Mouse (Mus musculus): ENCODE measurements around the gene Slc6a17. TPM values are rescaled to one million over a fixed set of nuclear protein-coding genes. Genes with fewer than 3 reads are reported as not detected.

The Slc6a17 gene
- polyA plus RNA-seq, 1 experiment from 2014 or later, result 4.7 TPM

DNA sequence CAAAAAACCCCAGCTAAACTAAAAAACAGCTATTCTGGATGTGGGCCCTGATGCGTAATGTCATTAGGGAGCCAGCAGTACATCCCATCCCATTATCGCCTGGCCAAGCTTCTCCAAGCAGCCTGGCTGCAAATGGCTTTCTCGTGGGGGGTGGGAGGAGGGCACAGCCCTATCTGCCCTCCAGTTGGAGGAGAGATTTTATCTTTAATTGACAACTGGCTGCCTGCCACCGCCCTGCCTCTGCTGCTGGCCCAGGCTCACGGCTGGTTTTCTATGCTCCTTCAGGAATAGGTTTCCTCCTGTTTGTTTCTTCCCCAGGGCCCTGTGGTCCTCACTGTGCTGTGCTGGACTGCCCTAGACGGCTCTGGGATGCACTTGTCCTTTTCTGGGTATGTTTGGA is 81.4 kb downstream of the Slc6a17 start:
- no peaks in the 10 kb centered on the region for H3K27me3 ChIP-seq
- ATAC-seq (replicated peaks; ENCODE audit: insufficient number of reproducible peaks, insufficient read depth, low FRiP score, low read depth), result no peak
- no peaks in the 10 kb centered on the region for H3K9me3 ChIP-seq (replicated peaks)
- H3K4me1 ChIP-seq (replicated peaks), result no peaks in the 10 kb centered on the region
- H3K9ac ChIP-seq, result no peak overlapping the region
- H3K4me2 ChIP-seq, result no peak overlapping the region
- H3K27ac ChIP-seq, result no peak overlapping the region
- H3K4me3 ChIP-seq, result no peak overlapping the region
- H3K36me3 ChIP-seq, result no peaks in the 10 kb centered on the region
- WGBS, result 41% methylated on average over 6 of the region's 6 CpGs

DNA sequence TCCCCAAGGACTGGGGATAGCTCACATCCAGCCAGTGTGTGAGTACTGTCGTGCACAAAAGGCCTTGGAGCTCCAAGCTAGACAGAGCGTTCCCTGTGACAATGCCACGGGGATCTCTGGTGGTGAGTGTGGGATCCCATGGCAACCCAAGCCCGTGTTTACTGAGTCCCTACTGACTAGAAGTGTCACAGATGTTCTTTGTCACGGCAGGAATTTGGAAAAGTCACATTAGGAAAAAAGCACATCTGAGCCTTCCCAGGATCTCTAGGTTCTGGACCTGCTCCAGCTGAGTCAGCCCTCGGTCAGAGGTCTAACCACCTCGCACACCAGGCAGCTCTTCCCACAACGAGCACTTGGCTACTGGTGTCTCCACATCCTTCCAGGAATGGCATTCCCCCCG is 84.2 kb downstream of the Slc6a17 start:
- no peaks in the 10 kb centered on the region for H3K4me1 ChIP-seq (replicated peaks)
- no peak for ATAC-seq (replicated peaks; ENCODE audit: insufficient number of reproducible peaks, insufficient read depth, low FRiP score, low read depth)
- WGBS, result 37% methylated on average over 9 of the region's 9 CpGs

DNA sequence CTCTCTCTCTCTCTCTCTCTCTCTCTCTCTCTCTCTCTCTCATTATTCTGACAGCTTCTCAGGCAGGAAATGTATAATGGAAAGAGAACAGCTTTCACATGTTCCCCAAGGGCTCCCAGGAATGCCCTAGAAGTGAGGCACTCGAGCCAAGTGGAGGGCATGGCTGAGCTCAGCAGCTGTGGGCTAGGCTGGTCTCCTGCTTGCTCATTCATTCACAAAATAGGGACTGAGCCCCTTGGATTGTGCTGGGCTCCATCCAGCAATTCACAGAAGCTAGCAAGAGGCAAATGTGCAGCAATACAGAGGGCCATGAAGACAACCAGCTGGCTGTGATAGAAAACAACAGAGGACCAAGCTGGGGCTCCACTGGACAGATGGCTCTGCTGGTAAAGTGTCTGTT is 86.5 kb downstream of the Slc6a17 start:
- 8% methylated on average over 1 of the region's 1 CpGs for WGBS

More for the DNA sequence above, 84.2 kb downstream of the Slc6a17 start:
- no peak overlapping the region for H3K4me3 ChIP-seq
- H3K9ac ChIP-seq, result no peak overlapping the region
- no peak overlapping the region for H3K4me2 ChIP-seq
- no peaks in the 10 kb centered on the region for H3K27me3 ChIP-seq
- no peaks in the 10 kb centered on the region for H3K36me3 ChIP-seq
- H3K27ac ChIP-seq, result no peak overlapping the region
- H3K9me3 ChIP-seq (replicated peaks), result no peaks in the 10 kb centered on the region

DNA sequence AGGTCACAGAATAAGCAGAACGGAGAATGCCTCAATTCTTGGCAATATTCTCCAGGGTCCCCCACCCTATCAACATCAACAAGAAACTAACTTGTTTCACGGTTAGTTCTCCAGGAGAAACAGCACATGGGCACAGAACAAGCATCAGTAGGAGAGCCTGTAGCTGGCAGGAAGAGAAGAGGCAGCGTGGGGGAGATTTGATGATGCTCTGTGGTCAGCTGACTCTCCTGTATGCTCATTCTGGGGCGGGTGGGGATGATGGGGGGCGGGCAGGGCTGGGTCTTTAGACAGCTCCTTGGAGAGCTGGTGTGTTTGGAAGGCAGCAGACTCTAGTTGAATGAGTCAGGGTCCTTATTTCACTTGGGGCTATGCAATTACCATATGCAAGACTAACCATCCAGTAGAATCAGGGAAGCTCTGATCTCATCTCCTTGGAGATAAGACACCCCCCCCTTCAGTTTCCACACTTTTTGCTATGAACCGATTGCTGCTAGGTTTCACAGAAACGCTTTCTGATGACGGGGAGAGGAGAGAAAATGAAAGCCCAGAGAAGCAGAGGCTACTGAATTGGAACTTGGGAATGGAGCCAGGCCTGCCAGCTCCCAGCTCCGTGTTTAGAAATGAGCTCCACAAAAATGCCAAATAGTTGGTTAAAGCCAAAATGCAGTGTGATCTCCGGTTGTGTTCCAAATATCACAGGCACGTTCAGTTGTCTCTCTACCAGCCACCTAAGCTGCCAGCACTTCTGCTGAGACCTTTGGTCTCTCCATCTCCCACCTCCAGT is 93.4 kb downstream of the Slc6a17 start:
- 65% methylated on average over 11 of the region's 11 CpGs for WGBS

More for the DNA sequence above, 86.5 kb downstream of the Slc6a17 start:
- H3K27ac ChIP-seq, result no peak overlapping the region
- H3K36me3 ChIP-seq, result no peaks in the 10 kb centered on the region
- no peak for ATAC-seq (replicated peaks; ENCODE audit: insufficient number of reproducible peaks, insufficient read depth, low FRiP score, low read depth)
- no peak overlapping the region for H3K4me2 ChIP-seq
- H3K9me3 ChIP-seq (replicated peaks), result no peaks in the 10 kb centered on the region
- H3K27me3 ChIP-seq, result no peaks in the 10 kb centered on the region
- no peak overlapping the region for H3K4me3 ChIP-seq
- no peaks in the 10 kb centered on the region for H3K4me1 ChIP-seq (replicated peaks)
- H3K9ac ChIP-seq, result no peak overlapping the region

DNA sequence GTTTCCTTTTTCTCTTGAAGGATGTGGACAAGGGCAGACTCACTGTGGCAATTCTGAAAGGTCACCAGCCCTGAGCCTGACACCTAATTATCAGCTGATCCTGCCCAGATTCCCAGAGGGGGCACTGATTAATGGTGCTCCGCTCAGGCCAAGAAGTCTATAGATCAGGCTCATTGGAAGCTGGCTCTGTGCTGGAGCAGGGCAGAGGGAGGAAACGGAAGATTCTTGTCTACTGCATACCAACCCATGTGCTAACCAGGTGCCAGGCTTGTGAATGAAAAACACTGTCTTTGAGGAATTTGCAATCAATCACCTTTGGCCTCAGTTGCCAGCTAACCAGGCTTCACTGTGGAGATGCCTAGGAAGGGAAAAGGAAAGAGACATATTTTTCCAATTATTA is 97.7 kb downstream of the Slc6a17 start:
- Histone ChIP-seq H3K4me2 (no peak overlapping the region), H3K27ac (no peak overlapping the region), H3K4me3 (no peak overlapping the region), H3K4me1 (replicated peaks) (no peaks in the 10 kb centered on the region), H3K9ac (no peak overlapping the region), H3K36me3 (no peaks in the 10 kb centered on the region), H3K9me3 (replicated peaks) (no peaks in the 10 kb centered on the region), H3K27me3 (no peaks in the 10 kb centered on the region)
- no peak for ATAC-seq (replicated peaks; ENCODE audit: insufficient number of reproducible peaks, insufficient read depth, low FRiP score, low read depth)
- WGBS, result 47% methylated on average over 2 of the region's 2 CpGs

More for the DNA sequence above, 93.4 kb downstream of the Slc6a17 start:
- H3K4me1 ChIP-seq (replicated peaks), result no peaks in the 10 kb centered on the region
- H3K36me3 ChIP-seq, result no peaks in the 10 kb centered on the region
- no peak overlapping the region for H3K27ac ChIP-seq
- no peaks in the 10 kb centered on the region for H3K9me3 ChIP-seq (replicated peaks)
- no peak overlapping the region for H3K4me2 ChIP-seq
- H3K27me3 ChIP-seq, result no peaks in the 10 kb centered on the region
- no peak for ATAC-seq (replicated peaks; ENCODE audit: insufficient number of reproducible peaks, insufficient read depth, low FRiP score, low read depth)
- H3K4me3 ChIP-seq, result no peak overlapping the region
- no peak overlapping the region for H3K9ac ChIP-seq

Other genes starting within 250 kb of the Slc6a17 start
- 153 and 158 TPM in 2 replicates for gene Lamtor5, start 239.2 kb downstream of the Slc6a17 start, polyA plus RNA-seq (2015; fragmentation: Nextera tagmentation; extraction: Ambion mirVana)
- 1.5 and 2.3 TPM in 2 replicates for gene Slc16a4, start 226.8 kb downstream of the Slc6a17 start, polyA plus RNA-seq (2015; fragmentation: Nextera tagmentation; extraction: Ambion mirVana)
- 10.6 and 10.9 TPM in 2 replicates for gene Rbm15, start 184.3 kb downstream of the Slc6a17 start, polyA plus RNA-seq (2015; fragmentation: Nextera tagmentation; extraction: Ambion mirVana)
- 0.08 and 0.14 TPM in 2 replicates for gene Kcnc4, start 58.5 kb downstream of the Slc6a17 start, polyA plus RNA-seq (2015; fragmentation: Nextera tagmentation; extraction: Ambion mirVana)
- gene Ubl4b, start 37.1 kb upstream of the Slc6a17 start, polyA plus RNA-seq (2015; fragmentation: Nextera tagmentation; extraction: Ambion mirVana), result not detected in 2 replicates
- gene Alx3, start 77.0 kb upstream of the Slc6a17 start, polyA plus RNA-seq (2015; fragmentation: Nextera tagmentation; extraction: Ambion mirVana), result 0.29 and 0.33 TPM in 2 replicates
- gene Gm10961, start 113.3 kb upstream of the Slc6a17 start, polyA plus RNA-seq (2015; fragmentation: Nextera tagmentation; extraction: Ambion mirVana), result not detected in 2 replicates
- gene Strip1, start 113.7 kb upstream of the Slc6a17 start, polyA plus RNA-seq (2015; fragmentation: Nextera tagmentation; extraction: Ambion mirVana), result 30.9 and 35.3 TPM in 2 replicates
- 47.3 and 54.6 TPM in 2 replicates for gene Ahcyl1, start 178.5 kb upstream of the Slc6a17 start, polyA plus RNA-seq (2015; fragmentation: Nextera tagmentation; extraction: Ambion mirVana)
- 8.0 and 11.2 TPM in 2 replicates for gene Csf1, start 242.5 kb upstream of the Slc6a17 start, polyA plus RNA-seq (2015; fragmentation: Nextera tagmentation; extraction: Ambion mirVana)